Mouse (Mus musculus) CH12.LX (cell line): ENCODE measurements at regions not wholly inside any gene's neighbourhood (a gene's known extent, or its start where the extent isn't known, plus 50 kb on each side); places are given as distances from the start of the nearest gene placed in this dataset.

Source experiments
- DNase-seq: peaks from one replicate; pipeline ENCODE4 v3.0.0-alpha.2; 2013; ENCODE audit errors: extremely low read depth
- H3K27ac ChIP-seq: 2 replicates; pipeline ENCODE4 v1.5.1; 2012; ENCODE audit warnings: low read depth, mild to moderate bottlenecking, control low read depth, moderate library complexity; ENCODE audit not compliant: insufficient read depth
- H3K27me3 ChIP-seq: replicated peaks from 2 replicates; pipeline ENCODE3; 2012; ENCODE audit warnings: inconsistent platforms
- H3K36me3 ChIP-seq, 2 experiments: replicated peaks in 1 of 2; 2 replicates each; pipeline versions ENCODE3 to v1.6.1; 2012; ENCODE audit warnings: inconsistent platforms in 1 of 2, low read length in 1 of 2, mild to moderate bottlenecking in 1 of 2, mixed read lengths in 1 of 2, moderate library complexity in 1 of 2; ENCODE audit not compliant: control insufficient read depth in 1 of 2, insufficient read depth in 1 of 2
- H3K4me1 ChIP-seq, 2 experiments: 2 replicates each; pipeline ENCODE4 v1.6.1; 2012; ENCODE audit warnings: inconsistent platforms in 1 of 2, moderate library complexity in 1 of 2; ENCODE audit not compliant: insufficient read depth in 2 of 2, control insufficient read depth in 1 of 2
- H3K4me2 ChIP-seq: 2 replicates; pipeline ENCODE4 v1.6.1; 2012; ENCODE audit warnings: low read depth, mild to moderate bottlenecking, control low read depth; ENCODE audit not compliant: poor library complexity, insufficient read depth, severe bottlenecking
- H3K4me3 ChIP-seq, 3 experiments: fragments of 150-350 bp in 1 of 3; sonication (generic) in 1 of 3; replicated peaks in 1 of 3; 2 replicates each; pipeline versions ENCODE3 to v1.5.1; 2011 to 2012; ENCODE audit warnings: low read depth in 2 of 3, low read length in 2 of 3, mild to moderate bottlenecking in 2 of 3, moderate library complexity in 2 of 3, control low read depth in 1 of 3, improper control_type of control experiment in 1 of 3, inconsistent platforms in 1 of 3, mixed read lengths in 1 of 3; ENCODE audit not compliant: poor library complexity in 1 of 3
- H3K79me2 ChIP-seq: replicated peaks from 2 replicates; pipeline ENCODE4 v1.6.1; 2012; ENCODE audit warnings: mild to moderate bottlenecking, moderate library complexity; ENCODE audit not compliant: control insufficient read depth, poor library complexity, insufficient read depth, severe bottlenecking; ENCODE audit errors: extremely low read depth
- H3K9ac ChIP-seq: 2 replicates; pipeline ENCODE4 v1.6.1; 2012; ENCODE audit warnings: low read depth, mild to moderate bottlenecking, control low read depth, moderate library complexity; ENCODE audit not compliant: insufficient read depth
- H3K9me3 ChIP-seq: replicated peaks from 2 replicates; pipeline ENCODE3; 2012; ENCODE audit warnings: low read length, inconsistent platforms, mixed read lengths
- BHLHE40 ChIP-seq: IDR thresholded peaks from 2 replicates; pipeline ENCODE4 v1.6.1; 2011; ENCODE audit warnings: mild to moderate bottlenecking, low read depth, low read length, improper control_type of control experiment
- CHD1 ChIP-seq: IDR thresholded peaks from 2 replicates; pipeline ENCODE4 v1.6.1; 2012; ENCODE audit warnings: low read depth, low read length, improper control_type of control experiment, inconsistent platforms
- CHD2 ChIP-seq: IDR thresholded peaks from 2 replicates; pipeline ENCODE4 v1.6.1; 2011; ENCODE audit warnings: low read length, improper control_type of control experiment
- CTCF ChIP-seq, 2 experiments: IDR thresholded peaks in 1 of 2; conservative IDR thresholded peaks in 1 of 2; 2 replicates each; pipeline ENCODE4 v1.5.1; 2011 to 2012; ENCODE audit warnings: low read depth in 2 of 2, low read length in 2 of 2, improper control_type of control experiment in 1 of 2, inconsistent platforms in 1 of 2, mild to moderate bottlenecking in 1 of 2, moderate library complexity in 1 of 2
- ELF1 ChIP-seq: IDR thresholded peaks from 2 replicates; pipeline ENCODE4 v1.6.1; 2014; ENCODE audit warnings: low read depth, mild to moderate bottlenecking, inconsistent platforms, low read length, improper control_type of control experiment
- EP300 ChIP-seq: IDR thresholded peaks from 2 replicates; pipeline ENCODE4 v1.6.1; 2011; ENCODE audit warnings: low read length, improper control_type of control experiment
- ETS1 ChIP-seq: conservative IDR thresholded peaks from 2 replicates; pipeline ENCODE4 v1.6.1; 2012; ENCODE audit warnings: low read depth, mild to moderate bottlenecking, inconsistent platforms, low read length, improper control_type of control experiment, moderate library complexity
- GABPA ChIP-seq: IDR thresholded peaks from 2 replicates; pipeline ENCODE4 v1.6.1; 2012; ENCODE audit warnings: low read depth, low read length, improper control_type of control experiment, inconsistent platforms; ENCODE audit not compliant: insufficient replicate concordance
- HCFC1 ChIP-seq: IDR thresholded peaks from 2 replicates; pipeline ENCODE4 v1.6.1; 2012; ENCODE audit warnings: low read depth, mild to moderate bottlenecking, inconsistent platforms, low read length, improper control_type of control experiment
- IRF4 ChIP-seq: IDR thresholded peaks from 2 replicates; pipeline ENCODE4 v1.6.1; 2014; ENCODE audit warnings: low read depth, mild to moderate bottlenecking, inconsistent platforms, low read length, improper control_type of control experiment
- JUND ChIP-seq: conservative IDR thresholded peaks from 2 replicates; pipeline ENCODE4 v1.6.1; 2011; ENCODE audit warnings: low read depth, low read length, improper control_type of control experiment
- KAT2A ChIP-seq: IDR thresholded peaks from 2 replicates; pipeline ENCODE4 v1.6.1; 2012; ENCODE audit warnings: low read length, improper control_type of control experiment, inconsistent platforms; ENCODE audit not compliant: insufficient replicate concordance
- MAFK ChIP-seq: IDR thresholded peaks from 2 replicates; pipeline ENCODE4 v1.6.1; 2011; ENCODE audit warnings: low read length, improper control_type of control experiment; ENCODE audit not compliant: insufficient replicate concordance
- MEF2A ChIP-seq: IDR thresholded peaks from 2 replicates; pipeline ENCODE4 v1.6.1; 2014; ENCODE audit warnings: low read depth, mild to moderate bottlenecking, inconsistent platforms, low read length, improper control_type of control experiment, borderline replicate concordance
- MXI1 ChIP-seq: IDR thresholded peaks from 2 replicates; pipeline ENCODE4 v1.6.1; 2011; ENCODE audit warnings: mild to moderate bottlenecking, low read depth, low read length, improper control_type of control experiment
- MYC ChIP-seq: IDR thresholded peaks from 2 replicates; pipeline ENCODE4 v1.6.1; 2011; ENCODE audit warnings: low read depth, mild to moderate bottlenecking, improper control_type of control experiment, low read length
- PAX5 ChIP-seq: IDR thresholded peaks from 2 replicates; pipeline ENCODE4 v1.6.1; 2012; ENCODE audit warnings: low read length, inconsistent platforms, mixed read lengths
- TBP ChIP-seq: conservative IDR thresholded peaks from 2 replicates; pipeline ENCODE4 v1.6.1; 2011; ENCODE audit warnings: low read depth, low read length, improper control_type of control experiment
- USF1 ChIP-seq: IDR thresholded peaks from 2 replicates; pipeline ENCODE4 v1.6.1; 2014; ENCODE audit warnings: low read depth, mild to moderate bottlenecking, inconsistent platforms, low read length, improper control_type of control experiment
- ZKSCAN1 ChIP-seq: IDR thresholded peaks from 2 replicates; pipeline ENCODE4 v1.6.1; 2012; ENCODE audit warnings: low read depth, inconsistent platforms, low read length, improper control_type of control experiment, borderline replicate concordance
- ZMIZ1 ChIP-seq: IDR thresholded peaks from 2 replicates; pipeline ENCODE4 v1.6.1; 2012; ENCODE audit warnings: low read depth, mild to moderate bottlenecking, inconsistent platforms, low read length, improper control_type of control experiment
- dilution Hi-C: fragments of 300-500 bp; cut with MboI; formaldehyde crosslinking; loops from 2 replicates; pipeline ENCODE4 v1.14.3; 2020; ENCODE audit warnings: low sequenced_read_pairs; ENCODE audit not compliant: extremely low pct_unique_long_range_greater_than_20kb, extremely low pct_ligation_motif_present
- in situ Hi-C: fragments of 300-500 bp; cut with MboI; formaldehyde crosslinking; loops from 3 replicates; pipeline ENCODE4 v1.14.3; 2019; ENCODE audit warnings: low sequenced_read_pairs, low pct_ligation_motif_present, low pct_unique_long_range_greater_than_20kb, mixed read lengths

DNA sequence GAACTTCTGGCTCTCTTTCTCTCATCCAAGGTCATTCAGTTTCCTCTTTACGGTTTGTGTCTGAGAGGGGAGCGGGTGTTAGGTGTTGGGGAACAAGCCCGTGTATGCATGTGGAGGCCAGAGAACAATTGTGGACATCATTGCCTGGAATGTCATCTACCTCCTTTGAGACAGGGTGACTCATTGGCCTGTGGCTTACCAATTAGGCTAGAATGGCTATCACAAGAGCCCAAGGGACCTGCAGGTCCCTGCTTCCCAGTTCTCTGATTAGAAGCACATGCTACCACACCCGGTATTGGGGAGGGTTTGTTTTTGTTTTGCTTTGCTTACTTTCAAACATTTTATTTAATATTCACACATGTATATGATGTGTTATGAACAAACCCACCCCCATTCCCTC is 216.0 kb downstream of the Lmo4 start:
- TF ChIP-seq PAX5 (no peak), MAFK (no peak), CTCF (conservative IDR thresholded peaks at IDR 0.05 in 1 of 2, IDR thresholded peaks at IDR 0.05 in 1 of 2; ENCODE audit: low read depth in 2 of 2, low read length in 2 of 2) (no peak), KAT2A (no peak), GABPA (no peak), TBP (no peak), USF1 (no peak), ELF1 (no peak), ETS1 (no peak), CHD2 (no peak), MEF2A (no peak), HCFC1 (no peak), EP300 (no peak), CHD1 (no peak), JUND (no peak), MYC (no peak), IRF4 (no peak), MXI1 (no peak), BHLHE40 (no peak)
- TF ChIP-seq, all 38 proteins: peak for 0
- Histone ChIP-seq H3K9me3 (peaks cover 4% of the 10 kb centered on the region), H3K4me2 (no peak overlapping the region), H3K27me3 (no peaks in the 10 kb centered on the region), H3K27ac (no peak overlapping the region), H3K36me3 (no peaks in the 10 kb centered on the region), H3K9ac (no peak overlapping the region), H3K4me3 (no peak overlapping the region), H3K4me1 (peaks cover 7 to 39% of the 10 kb centered on the region in 2 experiments), H3K79me2 (no peaks in the 10 kb centered on the region)
- in situ Hi-C loops (no loop called here), dilution Hi-C loops (no loop called here)
- DNase-seq, result no peak

- in situ Hi-C loops (no loop called here), dilution Hi-C loops (no loop called here)
- Histone ChIP-seq H3K36me3 (no peaks in the 10 kb centered on the region), H3K9me3 (peaks cover 4% of the 10 kb centered on the region), H3K27ac (no peak overlapping the region), H3K4me2 (no peak overlapping the region), H3K79me2 (no peaks in the 10 kb centered on the region), H3K27me3 (no peaks in the 10 kb centered on the region), H3K9ac (no peak overlapping the region), H3K4me3 (no peak overlapping the region), H3K4me1 (peaks cover 15 to 47% of the 10 kb centered on the region in 2 experiments)
- DNase-seq, result no peak
- no peak for TF ChIP-seq ZMIZ1
- TF ChIP-seq CTCF (conservative IDR thresholded peaks at IDR 0.05 in 1 of 2, IDR thresholded peaks at IDR 0.05 in 1 of 2; ENCODE audit: low read depth in 2 of 2, low read length in 2 of 2), result peak; percentile 46 to 50; a peak in 3 of 4 replicates
- TF ChIP-seq CHD2, result no peak
- TF ChIP-seq MXI1, result no peak
- no peak for TF ChIP-seq MYC
- no peak for TF ChIP-seq ZKSCAN1
- TF ChIP-seq IRF4, result no peak
- no peak for TF ChIP-seq JUND
- no peak for TF ChIP-seq GABPA
Measured at GRCm38 (mm10) chr3:143988037-143988436, 217.0 kb downstream of the Lmo4 start.
